Mouse (Mus musculus) lung, embryonic 15.5 days (tissue): Measurements from ENCODE around the gene Lnx2. TPM values are rescaled to one million over a fixed set of nuclear protein-coding genes. Genes with fewer than 3 reads are reported as not detected.

ENCODE experiments used
- ATAC-seq: fragments of 200-750 bp; cut with Nextera tagmentation; 2 replicates; pipeline ENCODE4 v1.8.0; 2017; ENCODE audit warnings: moderate number of reproducible peaks, borderline replicate concordance; ENCODE audit not compliant: low FRiP score, low TSS enrichment; ENCODE audit errors: extremely low read depth
- H3K27ac ChIP-seq: fragments of 300-500 bp; sonication (generic); 2 replicates; pipeline ENCODE4 v1.5.1; 2015; ENCODE audit warnings: moderate library complexity, mild to moderate bottlenecking, inconsistent platforms
- H3K27me3 ChIP-seq: fragments of 300-500 bp; sonication (generic); 2 replicates; pipeline ENCODE4 v1.6.1; 2015; ENCODE audit warnings: inconsistent platforms
- H3K36me3 ChIP-seq: fragments of 300-500 bp; sonication (generic); 2 replicates; pipeline ENCODE4 v1.6.1; 2015; ENCODE audit warnings: inconsistent platforms
- H3K4me1 ChIP-seq: fragments of 300-500 bp; sonication (generic); 2 replicates; pipeline ENCODE4 v1.6.1; 2015; ENCODE audit warnings: inconsistent platforms
- H3K4me2 ChIP-seq: fragments of 300-500 bp; sonication (generic); 2 replicates; pipeline ENCODE4 v1.6.1; 2015; ENCODE audit warnings: inconsistent platforms, mild to moderate bottlenecking, moderate library complexity
- H3K4me3 ChIP-seq: fragments of 300-500 bp; sonication (generic); 2 replicates; pipeline ENCODE4 v1.5.1; 2015; ENCODE audit warnings: mild to moderate bottlenecking, inconsistent platforms
- H3K9ac ChIP-seq: fragments of 300-500 bp; sonication (generic); 2 replicates; pipeline ENCODE4 v1.6.1; 2015; ENCODE audit warnings: inconsistent platforms
- H3K9me3 ChIP-seq: fragments of 300-500 bp; sonication (generic); 2 replicates; pipeline ENCODE4 v1.6.1; 2016; ENCODE audit warnings: inconsistent platforms
- WGBS: fragments of 180-500 bp; shearing (Covaris S2); methylation state at CpG from one replicate; pipeline ENCODE4 v1.1.7; 2015; 5-methylcytosine and 5-hydroxymethylcytosine counted together
- polyA plus RNA-seq: library from polyadenylated mRNA; unstranded; fragments of >200 nt; fragmentation: Nextera tagmentation; extraction: Ambion mirVana; gene quantifications from 2 replicates; pipeline ENCODE4 v1.2.1, GENCODE M21; 2015

Lnx2 gene
- polyA plus RNA-seq, 1 experiment from 2014 or later, result 17.2 TPM

DNA sequence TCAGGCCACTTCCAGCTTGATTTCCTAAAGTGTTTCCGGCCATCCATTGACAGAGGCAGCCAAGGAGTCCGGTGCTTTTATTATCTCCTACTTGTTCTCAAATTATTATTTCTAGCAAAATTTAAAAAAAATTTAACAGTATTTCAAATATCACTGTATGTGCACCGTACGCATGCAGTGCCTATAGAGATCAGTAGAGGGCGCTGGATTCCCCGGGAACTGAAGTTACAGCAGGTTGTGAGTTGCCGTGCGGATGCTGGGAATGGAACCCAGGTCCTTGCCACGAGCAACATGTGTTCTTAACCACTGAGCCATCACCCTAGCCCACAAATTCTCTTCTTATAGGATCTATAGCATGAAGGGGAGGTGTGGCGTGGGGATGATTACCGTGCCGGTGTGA lies 77.6 kb downstream of the Lnx2 start:
- Histone ChIP-seq H3K9me3 (no peaks in the 10 kb centered on the region), H3K27ac (no peak overlapping the region), H3K9ac (no peak overlapping the region), H3K4me3 (no peak overlapping the region), H3K36me3 (no peaks in the 10 kb centered on the region), H3K27me3 (no peaks in the 10 kb centered on the region), H3K4me1 (no peaks in the 10 kb centered on the region), H3K4me2 (no peak overlapping the region)
- ATAC-seq, result no peak
- 89% methylated on average over 12 of the region's 12 CpGs for WGBS

DNA sequence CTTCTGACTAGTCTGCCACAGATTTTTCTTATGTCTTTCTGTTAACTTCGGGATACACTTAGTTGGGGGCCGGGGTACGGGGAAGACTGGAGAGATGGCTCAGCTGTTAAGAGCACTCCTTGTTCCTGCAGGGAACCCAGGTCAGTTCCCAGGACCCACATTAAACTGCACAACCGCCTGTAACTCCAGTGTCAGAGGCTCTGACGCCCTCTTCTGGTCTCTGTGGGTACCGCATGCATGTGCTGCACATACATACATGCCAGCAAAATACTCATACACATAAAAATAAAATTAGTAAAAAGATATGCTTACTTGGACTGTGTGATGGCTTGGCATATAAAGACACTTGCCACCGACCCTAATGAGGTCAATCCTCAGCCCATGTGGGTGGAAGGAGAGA lies 79.6 kb downstream of the Lnx2 start:
- WGBS, result 84% methylated on average over 7 of the region's 7 CpGs
- H3K27me3 ChIP-seq, result no peaks in the 10 kb centered on the region
- no peak overlapping the region for H3K4me2 ChIP-seq
- no peak overlapping the region for H3K4me3 ChIP-seq
- no peak overlapping the region for H3K9ac ChIP-seq
- ATAC-seq, result no peak
- H3K4me1 ChIP-seq, result no peaks in the 10 kb centered on the region
- H3K27ac ChIP-seq, result no peak overlapping the region
- H3K9me3 ChIP-seq, result no peaks in the 10 kb centered on the region
- no peaks in the 10 kb centered on the region for H3K36me3 ChIP-seq

DNA sequence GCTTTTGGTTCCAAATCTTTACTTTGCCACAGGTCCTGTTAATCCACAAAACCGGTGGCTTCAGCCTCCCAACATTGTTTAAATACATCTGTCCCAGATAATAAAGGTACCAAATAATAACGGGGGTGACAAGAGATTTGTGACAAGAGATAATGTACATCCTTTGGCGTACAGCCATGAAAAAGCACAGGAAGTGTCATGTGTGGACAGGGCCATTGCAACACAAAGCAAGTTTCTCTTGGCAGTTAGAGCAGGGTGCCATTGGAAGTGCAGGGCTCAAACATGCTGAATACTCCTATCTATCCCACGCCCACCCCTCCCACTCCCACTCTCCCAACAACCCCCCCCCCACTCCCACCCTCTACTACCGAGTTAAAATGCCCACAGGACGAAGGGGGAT lies 81.4 kb downstream of the Lnx2 start:
- Histone ChIP-seq H3K36me3 (no peaks in the 10 kb centered on the region), H3K27me3 (no peaks in the 10 kb centered on the region), H3K4me2 (no peak overlapping the region), H3K9me3 (no peaks in the 10 kb centered on the region), H3K9ac (no peak overlapping the region), H3K27ac (no peak overlapping the region), H3K4me3 (no peak overlapping the region), H3K4me1 (no peaks in the 10 kb centered on the region)
- 31% methylated on average over 6 of the region's 6 CpGs for WGBS
- ATAC-seq, result no peak

DNA sequence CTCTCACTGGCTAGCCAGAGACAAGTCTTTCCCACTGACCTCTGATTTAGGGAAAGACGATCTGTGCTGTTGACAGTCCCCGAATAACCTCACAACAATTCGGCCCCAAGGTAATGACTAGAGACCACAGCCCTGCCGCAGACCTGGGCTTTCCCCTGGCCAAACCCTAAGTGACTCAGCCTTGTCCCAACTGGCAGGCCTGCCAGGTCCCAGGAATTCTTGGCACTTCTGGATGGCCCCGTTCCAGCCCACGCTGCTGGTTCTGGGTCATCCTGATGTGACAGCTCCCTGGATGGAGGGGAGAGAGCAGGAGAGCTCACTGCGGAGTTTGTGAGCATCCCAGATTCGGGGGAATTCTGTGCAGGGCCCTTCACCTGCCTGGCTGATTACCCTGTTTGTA lies 82.9 kb downstream of the Lnx2 start:
- Histone ChIP-seq H3K4me2 (no peak overlapping the region), H3K9ac (no peak overlapping the region), H3K36me3 (no peaks in the 10 kb centered on the region), H3K9me3 (no peaks in the 10 kb centered on the region), H3K27me3 (no peaks in the 10 kb centered on the region), H3K4me3 (no peak overlapping the region), H3K27ac (no peak overlapping the region), H3K4me1 (no peaks in the 10 kb centered on the region)
- 68% methylated on average over 8 of the region's 8 CpGs for WGBS
- ATAC-seq, result no peak

DNA sequence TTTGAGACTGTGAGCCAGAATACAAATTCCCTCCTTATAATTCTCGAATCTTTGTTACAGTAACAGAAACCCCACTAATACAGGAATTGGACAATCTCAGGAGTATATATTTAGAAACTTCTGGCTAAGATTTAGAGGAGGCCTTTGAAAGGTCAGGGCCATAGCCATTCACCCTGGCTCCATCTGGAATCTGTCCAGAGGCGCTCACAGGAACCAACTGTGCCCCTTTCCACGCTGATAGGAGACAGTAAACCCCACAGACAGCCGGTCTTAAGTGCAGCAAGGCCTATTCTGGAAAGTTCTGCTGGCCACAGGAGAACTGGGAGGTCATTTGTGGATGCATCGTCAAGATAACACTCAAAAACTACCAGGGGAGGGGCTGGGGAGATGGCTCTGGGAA lies 87.3 kb downstream of the Lnx2 start:
- Histone ChIP-seq H3K4me3 (no peak overlapping the region), H3K4me1 (no peaks in the 10 kb centered on the region), H3K9ac (no peak overlapping the region), H3K27ac (no peak overlapping the region), H3K36me3 (no peaks in the 10 kb centered on the region), H3K9me3 (no peaks in the 10 kb centered on the region), H3K27me3 (peaks cover 20% of the 10 kb centered on the region), H3K4me2 (no peak overlapping the region)
- 53% methylated on average over 5 of the region's 5 CpGs for WGBS
- no peak for ATAC-seq

DNA sequence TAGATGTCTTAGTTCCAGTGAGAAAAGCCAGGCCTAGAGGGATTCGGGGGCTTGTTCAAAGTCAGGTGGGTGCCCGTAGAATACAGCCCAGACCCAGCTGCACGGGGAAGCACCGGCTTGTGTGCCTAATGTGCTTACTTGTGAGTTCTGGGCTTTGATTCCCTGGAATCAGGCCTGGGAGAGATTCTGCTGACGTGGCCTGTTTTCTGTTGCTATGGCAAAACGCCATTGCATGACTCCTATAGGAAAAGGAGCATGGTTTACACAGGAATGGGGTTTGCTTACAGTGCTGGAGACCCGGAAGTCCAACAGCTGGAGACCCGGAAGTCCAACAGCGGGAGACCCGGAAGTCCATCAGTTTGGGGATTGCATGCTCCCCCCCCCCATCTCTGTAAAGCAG lies 88.8 kb downstream of the Lnx2 start:
- H3K27ac ChIP-seq, result no peak overlapping the region
- H3K9ac ChIP-seq, result no peak overlapping the region
- peaks cover 30% of the 10 kb centered on the region for H3K27me3 ChIP-seq
- H3K36me3 ChIP-seq, result no peaks in the 10 kb centered on the region
- no peak overlapping the region for H3K4me3 ChIP-seq
- WGBS, result 77% methylated on average over 10 of the region's 10 CpGs
- H3K4me2 ChIP-seq, result no peak overlapping the region
- no peak; the same call in 1 of the 2 replicates for ATAC-seq
- H3K4me1 ChIP-seq, result no peaks in the 10 kb centered on the region
- no peaks in the 10 kb centered on the region for H3K9me3 ChIP-seq

DNA sequence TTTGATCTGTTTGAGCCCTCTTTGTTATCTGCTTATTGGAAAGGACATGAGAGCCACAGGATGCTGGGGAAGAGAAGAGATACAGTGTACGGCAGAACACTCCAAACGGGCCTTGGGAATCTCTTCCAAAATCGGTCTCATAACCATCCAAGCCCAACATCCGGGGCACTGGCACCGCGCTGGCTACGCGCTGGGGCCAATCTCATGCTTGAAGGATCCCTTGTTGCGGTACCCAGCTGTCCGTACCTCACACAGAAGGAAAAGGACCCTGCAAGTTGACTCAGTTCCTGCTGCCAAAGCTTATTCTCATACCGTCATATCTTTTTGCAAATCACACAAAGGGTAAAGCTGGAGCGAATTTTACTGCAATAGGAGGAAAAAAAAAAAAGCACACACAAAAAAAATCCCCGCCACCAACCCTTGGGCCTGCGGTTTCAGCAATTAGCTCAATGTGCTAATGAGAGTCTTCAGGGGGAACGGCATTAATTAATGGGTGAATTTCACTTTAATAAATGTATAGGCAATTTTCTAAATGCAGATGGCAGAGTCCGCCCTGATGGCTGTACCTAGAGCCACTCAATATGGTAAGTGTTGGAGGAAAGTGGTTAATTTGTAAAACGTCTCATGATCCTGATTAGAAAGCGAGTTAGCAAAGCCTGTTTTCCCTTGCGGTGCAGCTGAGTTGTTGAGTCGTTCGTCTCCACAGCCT lies 90.5 kb downstream of the Lnx2 start:
- no peaks in the 10 kb centered on the region for H3K4me1 ChIP-seq
- no peak overlapping the region for H3K9ac ChIP-seq
- H3K9me3 ChIP-seq, result no peaks in the 10 kb centered on the region
- H3K27ac ChIP-seq, result no peak overlapping the region
- H3K27me3 ChIP-seq, result peaks cover 30% of the 10 kb centered on the region
- no peaks in the 10 kb centered on the region for H3K36me3 ChIP-seq
- 58% methylated on average over 21 of the region's 21 CpGs for WGBS
- no peak for ATAC-seq
- H3K4me2 ChIP-seq, result no peak overlapping the region
- no peak overlapping the region for H3K4me3 ChIP-seq

DNA sequence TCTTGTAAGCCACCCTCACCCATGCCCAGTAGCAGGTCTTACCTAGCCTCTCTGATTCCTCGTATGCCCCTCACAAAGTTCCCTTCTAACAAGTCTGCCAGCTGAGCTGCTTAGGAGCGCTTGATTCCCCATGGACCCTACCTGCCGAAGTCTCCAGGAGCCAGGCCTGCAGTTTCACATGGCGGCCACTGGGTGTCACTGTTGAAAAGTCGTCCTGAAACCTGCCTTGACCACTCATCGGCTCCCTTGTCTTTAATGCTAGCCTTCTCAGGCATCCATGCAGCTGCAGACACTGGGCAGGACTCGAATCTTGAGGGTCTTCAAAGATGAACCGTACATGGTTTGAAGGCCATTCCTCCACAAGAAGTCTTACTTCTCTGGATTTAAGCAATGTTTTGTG lies 93.2 kb downstream of the Lnx2 start:
- no peak overlapping the region for H3K4me2 ChIP-seq
- peak; percentile 48; the same call in 1 of the 2 replicates for ATAC-seq

DNA sequence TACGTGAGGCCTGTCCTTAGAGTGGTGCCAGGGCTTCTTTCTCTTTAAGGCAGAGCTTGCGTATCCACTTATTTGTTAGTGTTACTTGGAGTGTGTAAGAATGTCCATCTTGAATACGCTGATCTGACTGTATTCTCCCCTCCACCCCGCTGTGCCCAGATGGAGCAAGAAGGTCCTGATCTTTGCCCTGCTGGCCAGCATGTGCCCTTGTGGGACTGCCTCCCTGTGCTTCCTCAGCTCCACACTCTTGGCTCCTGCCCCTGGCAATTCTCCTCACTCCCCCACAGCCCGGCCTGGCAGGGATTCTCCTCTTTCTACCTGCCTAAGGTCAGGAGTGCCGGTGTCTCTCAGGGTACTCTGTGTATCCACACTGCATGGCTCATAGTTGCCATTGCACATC lies 95.0 kb downstream of the Lnx2 start:
- WGBS, result 80% methylated on average over 6 of the region's 6 CpGs
- Histone ChIP-seq H3K9ac (no peak overlapping the region), H3K36me3 (no peaks in the 10 kb centered on the region), H3K27me3 (peaks cover 30% of the 10 kb centered on the region), H3K9me3 (no peaks in the 10 kb centered on the region), H3K27ac (no peak overlapping the region), H3K4me1 (no peaks in the 10 kb centered on the region), H3K4me2 (no peak overlapping the region), H3K4me3 (no peak overlapping the region)
- ATAC-seq, result no peak

More for the DNA sequence above, 93.2 kb downstream of the Lnx2 start:
- no peak overlapping the region for H3K9ac ChIP-seq
- H3K36me3 ChIP-seq, result no peaks in the 10 kb centered on the region
- peaks cover 30% of the 10 kb centered on the region for H3K27me3 ChIP-seq
- no peak overlapping the region for H3K27ac ChIP-seq
- 7% methylated on average over 8 of the region's 8 CpGs for WGBS
- H3K9me3 ChIP-seq, result no peaks in the 10 kb centered on the region
- H3K4me3 ChIP-seq, result no peak overlapping the region
- H3K4me1 ChIP-seq, result no peaks in the 10 kb centered on the region

DNA sequence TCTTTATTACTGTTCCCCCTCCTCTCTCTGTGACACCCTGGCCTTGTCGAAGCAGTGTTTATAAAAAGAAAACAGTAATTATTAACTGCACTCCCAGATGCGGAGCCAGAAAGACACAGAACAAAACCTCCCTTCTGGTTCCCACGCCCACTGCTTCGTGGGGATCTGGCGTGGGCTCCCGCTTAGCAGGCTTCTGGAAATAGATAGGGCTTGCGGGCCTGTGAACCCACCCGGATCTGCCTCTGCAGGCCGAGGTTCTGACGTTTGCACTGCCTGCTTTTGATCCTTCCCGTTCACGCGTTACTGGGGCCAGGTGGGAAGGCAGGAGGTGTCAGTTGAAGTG lies 101.6 kb downstream of the Lnx2 start:
- peak; percentile 39; the same call in 1 of the 2 replicates for ATAC-seq

DNA sequence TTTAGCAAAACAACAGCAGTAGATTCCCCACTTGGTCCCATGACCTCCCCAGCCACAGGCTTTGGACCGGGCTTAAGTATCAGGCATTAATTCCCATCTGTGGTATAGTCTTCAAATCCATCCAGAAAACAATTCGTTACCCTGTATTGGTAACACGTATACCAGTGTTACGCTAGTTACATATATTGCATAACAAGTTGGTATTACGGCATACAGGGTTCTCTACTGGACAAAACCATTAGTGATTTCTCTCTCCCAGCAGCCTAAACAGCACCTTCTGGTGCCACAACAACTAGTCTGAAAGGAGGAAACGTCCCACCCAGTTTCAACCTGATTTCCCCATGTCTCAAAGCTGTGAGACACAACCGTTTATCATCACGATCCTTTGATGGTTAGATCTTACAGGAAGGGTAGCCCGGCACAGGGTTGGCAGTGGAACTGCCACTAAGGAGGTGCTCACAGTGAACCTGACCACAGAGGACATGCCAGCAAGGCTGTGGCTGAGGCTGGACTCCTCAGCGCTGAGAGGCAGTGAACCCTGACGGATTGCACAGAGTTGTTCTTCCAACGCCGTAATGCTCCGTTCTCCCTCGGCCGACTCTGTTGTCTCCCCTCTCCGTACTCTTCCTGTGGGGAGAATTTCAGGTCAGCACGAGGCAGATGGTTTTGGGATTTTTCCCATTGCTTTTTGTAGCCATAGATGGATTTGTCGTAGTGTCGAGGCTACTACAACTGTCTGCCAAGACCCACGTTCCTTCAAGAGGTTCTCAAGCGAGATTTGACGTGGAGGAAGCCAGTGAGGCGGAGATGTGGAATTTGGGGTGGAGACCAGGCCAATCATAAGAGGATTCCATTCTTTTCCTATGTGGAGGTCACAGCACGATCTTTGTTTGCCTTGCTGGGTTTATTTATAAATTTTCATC lies 102.3 kb downstream of the Lnx2 start:
- WGBS, result 52% methylated on average over 25 of the region's 25 CpGs
- ATAC-seq, result peak; percentile 66; the same call in 1 of the 2 replicates
- Histone ChIP-seq H3K36me3 (no peaks in the 10 kb centered on the region), H3K27ac (peak overlapping the region; percentile 53), H3K9ac (no peak overlapping the region), H3K27me3 (no peaks in the 10 kb centered on the region), H3K9me3 (no peaks in the 10 kb centered on the region), H3K4me2 (peak overlapping the region; percentile 40), H3K4me1 (peaks cover 15% of the 10 kb centered on the region), H3K4me3 (no peak overlapping the region)

More for the DNA sequence above, 101.6 kb downstream of the Lnx2 start:
- Histone ChIP-seq H3K36me3 (no peaks in the 10 kb centered on the region), H3K27ac (peak overlapping the region; percentile 37), H3K4me1 (peaks cover 15% of the 10 kb centered on the region), H3K4me3 (no peak overlapping the region), H3K9me3 (no peaks in the 10 kb centered on the region), H3K9ac (no peak overlapping the region), H3K4me2 (peak overlapping the region; percentile 40), H3K27me3 (no peaks in the 10 kb centered on the region)
- WGBS, result 13% methylated on average over 13 of the region's 13 CpGs

DNA sequence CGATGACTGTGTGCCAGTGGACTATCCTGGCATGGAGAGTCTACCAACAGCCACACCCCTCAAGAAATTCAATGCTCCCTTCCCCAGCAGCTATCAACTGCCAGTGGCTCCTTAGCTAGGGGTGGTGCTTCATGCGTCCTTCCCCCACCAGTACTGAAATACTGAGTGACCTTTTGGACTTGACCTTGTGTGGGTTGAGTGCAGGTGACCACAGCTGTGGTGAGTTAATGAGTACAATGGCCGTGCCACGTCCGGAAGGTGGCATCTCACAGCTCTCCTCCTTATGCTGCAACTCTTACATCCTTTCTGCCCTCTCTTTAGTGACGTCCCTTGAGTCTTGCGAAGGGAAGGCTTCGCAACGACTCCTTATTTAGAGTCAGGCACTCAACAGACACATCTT lies 103.0 kb downstream of the Lnx2 start:
- Histone ChIP-seq H3K4me3 (no peak overlapping the region), H3K36me3 (no peaks in the 10 kb centered on the region), H3K4me1 (peaks cover 15% of the 10 kb centered on the region), H3K27me3 (no peaks in the 10 kb centered on the region), H3K9me3 (no peaks in the 10 kb centered on the region), H3K4me2 (no peak overlapping the region), H3K27ac (no peak overlapping the region), H3K9ac (no peak overlapping the region)
- WGBS, result 83% methylated on average over 9 of the region's 9 CpGs
- ATAC-seq, result no peak
